Mouse (Mus musculus): Measurements from ENCODE around the gene Nudt16.
A peak's percentile ranks its signal among the peaks of the same experiment; 100 is the strongest.
"Not testable (repeated sequence)": the region's sequence is repeated elsewhere in the genome, so short reads cannot be mapped to it uniquely, and the experiment has no call there.

The Nudt16 gene

DNA sequence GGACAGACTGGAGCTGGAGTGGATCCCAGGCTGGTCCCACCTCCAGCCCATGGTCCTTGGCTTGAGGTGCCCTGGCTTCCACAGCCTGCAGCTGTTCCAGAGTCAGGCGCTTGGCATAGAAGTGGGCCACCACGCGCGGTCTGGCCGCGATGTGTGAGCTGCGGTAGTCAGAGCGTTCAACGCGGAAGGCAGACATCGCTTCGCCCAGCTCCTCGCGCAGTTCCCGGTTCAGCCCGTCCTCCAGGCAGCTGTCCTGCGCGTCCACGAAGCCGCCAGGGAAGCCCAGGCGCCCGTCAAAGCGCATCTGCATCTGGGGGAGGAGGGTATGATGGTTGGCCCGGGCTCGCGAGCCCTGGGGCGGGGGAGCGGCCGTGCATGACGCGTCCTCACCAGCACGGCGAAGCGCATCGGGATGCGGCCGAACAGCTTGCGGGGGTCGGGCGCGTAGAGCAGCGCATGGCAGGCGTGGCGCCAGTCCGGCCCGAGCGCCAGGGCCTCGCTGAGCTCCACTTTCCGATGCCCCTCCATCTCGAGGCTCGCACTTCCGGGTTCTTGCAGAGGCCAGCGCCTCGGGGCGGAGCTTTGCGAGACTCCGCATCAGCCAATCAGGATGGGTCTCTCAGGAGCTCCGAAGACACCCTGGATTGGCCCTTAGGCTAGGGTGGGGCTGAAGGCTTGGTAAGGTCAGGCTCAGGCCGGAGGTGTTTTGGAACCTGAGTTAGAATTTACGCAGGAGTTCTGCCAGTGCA lies at the start of gene Nudt16:
TSS of gene Nudt16 (minus strand) at position 572 of the 749 bp plus-strand sequence.
- DNase-seq (ENCODE audit: low spot score), result peak; percentile 83

GRCm38 (mm10) chr9:105144992-105145391 lies 13.4 kb upstream of the Nudt16 start, which contains the start of gene 1700080E11Rik:
Gene 1700080E11Rik (minus strand): TSS chr9:105145092.
- DNase-seq (ENCODE audit: low spot score), result no peak

- DNase-seq (ENCODE audit: low spot score), result no peak
These were observed 7.6 kb upstream of the Nudt16 start for GRCm38 (mm10) chr9:105139204-105139603.

- DNase-seq (ENCODE audit: low spot score), result no peak
These were observed 4.8 kb upstream of the Nudt16 start for GRCm38 (mm10) chr9:105136404-105136803.

GRCm38 (mm10) chr9:105134536-105134935 lies 2.9 kb upstream of the Nudt16 start:
- no peak for DNase-seq (ENCODE audit: low spot score)

DNA sequence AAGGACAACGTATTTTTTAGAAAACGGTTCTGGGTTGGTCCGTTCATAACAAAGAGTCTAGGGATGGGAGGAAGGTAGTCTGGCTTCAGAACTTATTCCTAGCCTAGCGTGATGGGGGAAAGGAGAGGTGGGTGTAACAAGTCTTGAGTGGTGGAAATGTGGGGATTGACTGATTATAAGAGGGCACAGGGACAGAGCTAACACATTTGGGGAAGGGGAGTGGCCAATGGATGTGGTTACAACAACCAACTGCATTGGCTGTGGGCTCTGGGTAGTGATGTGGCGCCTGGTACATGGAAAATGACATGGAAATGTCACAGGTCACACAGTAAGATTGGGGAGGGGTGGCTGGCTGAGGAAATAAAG lies 361 bp upstream of the Nudt16 start:
- DNase-seq (ENCODE audit: low spot score), result no peak

GRCm38 (mm10) chr9:105130331-105130730 lies 1.3 kb downstream of the Nudt16 start:
- DNase-seq (ENCODE audit: low spot score), result no peak

GRCm38 (mm10) chr9:105125206-105125605 lies 6.4 kb downstream of the Nudt16 start:
- DNase-seq (ENCODE audit: low spot score), result not testable (repeated sequence)

DNA sequence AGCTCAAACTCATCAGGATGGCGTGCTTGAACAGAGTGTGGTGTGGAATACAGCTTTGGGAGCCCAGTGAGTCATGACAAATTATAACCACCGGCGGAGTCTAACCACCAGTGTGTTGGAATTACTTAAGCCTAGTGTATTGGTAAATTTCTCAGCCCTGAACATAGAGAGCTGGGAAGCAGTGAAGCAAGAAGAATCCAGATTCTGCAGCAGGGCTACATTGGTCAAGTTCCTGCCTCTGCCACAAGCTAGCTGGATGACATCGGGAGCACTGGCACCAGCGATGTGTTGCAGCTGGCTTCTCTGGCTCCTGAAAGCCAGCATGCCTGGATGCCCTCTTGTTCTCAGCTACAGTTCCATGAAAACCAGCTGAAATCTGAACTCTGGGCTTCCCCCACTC lies 27.7 kb downstream of the Nudt16 start:
- no peak for DNase-seq (ENCODE audit: low spot score)

- no peak for DNase-seq (ENCODE audit: low spot score)
These were observed 29.7 kb downstream of the Nudt16 start for GRCm38 (mm10) chr9:105101911-105102310.

DNA sequence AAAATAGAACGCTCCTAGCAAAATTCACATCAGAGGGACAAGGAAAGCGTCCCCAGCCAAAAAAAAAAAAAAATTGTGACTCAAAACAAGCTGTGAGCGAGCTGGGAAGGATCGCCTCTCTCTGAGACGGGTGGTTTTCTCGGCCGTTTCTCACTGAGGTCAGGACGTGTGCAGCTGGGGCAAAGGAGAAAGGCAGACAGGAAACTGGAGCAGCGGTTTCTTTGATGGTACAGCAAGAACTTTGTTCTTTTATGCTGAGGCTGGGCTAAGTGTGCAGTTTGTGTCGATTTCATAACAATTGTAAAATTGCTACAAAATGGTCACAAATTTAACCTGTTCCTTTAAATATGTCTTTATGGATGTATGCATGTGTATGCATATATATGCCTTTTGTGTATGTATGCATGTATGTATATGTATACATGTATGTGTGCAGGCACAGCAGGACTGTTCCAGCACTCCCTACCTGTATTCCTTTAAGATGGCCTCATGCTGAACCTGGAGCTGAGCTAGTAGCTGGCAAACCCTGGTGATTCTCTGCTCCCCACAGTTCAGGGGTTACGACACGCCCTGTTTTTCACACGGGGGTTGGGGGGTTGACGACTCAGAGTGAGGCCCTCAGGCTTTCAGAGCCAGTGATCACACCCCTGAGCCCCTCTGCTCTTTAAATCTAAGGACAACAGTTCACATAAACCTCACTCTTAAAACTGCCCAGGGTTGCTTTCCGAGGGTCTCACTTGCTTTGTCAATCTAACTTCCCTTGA lies 30.6 kb downstream of the Nudt16 start:
- no peak for DNase-seq (ENCODE audit: low spot score)

- no peak for DNase-seq (ENCODE audit: low spot score)
These were observed 51.4 kb downstream of the Nudt16 start for GRCm38 (mm10) chr9:105080246-105080645.

Data from ovary, postnatal 36 days (tissue).